Mouse (Mus musculus): ENCODE results near the gene Lpo. TPM values are rescaled to one million over a fixed set of nuclear protein-coding genes. Genes with fewer than 3 reads are reported as not detected.

The Lpo gene
- polyA plus RNA-seq, 1 experiment, result 2.4 TPM

DNA sequence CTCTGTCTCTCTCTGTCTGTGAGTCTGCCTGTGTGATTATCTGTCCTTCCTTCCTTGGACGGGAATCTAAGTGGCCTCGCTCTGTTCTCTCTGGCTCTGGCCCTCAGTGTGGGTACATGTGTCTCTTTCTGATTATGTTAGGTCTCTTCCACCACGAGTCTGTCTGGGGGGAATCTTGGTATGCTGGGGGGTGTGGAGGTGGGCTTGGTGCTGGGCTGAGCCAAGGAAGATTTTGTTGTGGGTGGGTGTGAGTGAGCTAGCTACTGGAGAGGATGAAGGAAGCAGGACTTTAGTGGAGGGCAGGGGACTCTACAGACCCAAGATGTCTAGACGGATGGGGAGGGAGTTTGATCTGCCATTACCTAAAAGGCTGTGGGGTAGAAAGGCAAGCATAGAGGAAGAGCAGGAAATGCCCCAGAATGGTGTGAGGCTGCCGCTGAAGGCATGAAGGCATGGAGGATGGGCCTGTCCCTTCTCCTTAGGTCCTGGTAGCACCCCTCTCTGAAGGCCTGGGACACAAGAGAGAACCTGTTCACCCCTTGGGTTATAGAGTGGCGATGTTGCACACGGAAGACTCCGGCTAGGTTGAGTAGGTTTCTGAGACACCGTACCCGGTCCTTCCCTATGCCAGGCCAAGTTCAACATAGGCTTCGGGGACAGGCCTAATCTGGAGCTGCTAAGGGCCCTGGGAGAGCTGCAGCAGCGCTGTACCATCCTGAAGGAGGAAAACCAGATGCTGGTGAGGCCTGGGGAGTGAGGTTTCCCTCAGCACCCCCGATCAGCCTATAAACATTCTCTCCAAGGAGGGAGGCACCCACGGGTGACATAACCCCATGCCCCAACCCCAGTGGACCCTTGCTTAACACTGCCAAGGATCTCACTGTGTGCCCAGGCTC lies 66.0 kb downstream of the Lpo start:
- peak overlapping the region; percentile 61 for H3K4me3 ChIP-seq (ENCODE audit: insufficient read depth, low read length)
- no peak for TF ChIP-seq CTCF (IDR thresholded peaks at IDR 0.05; ENCODE audit: extremely low read depth, insufficient read depth, low read length)
- peak; percentile 30; the same call in 1 of the 2 replicates for TF ChIP-seq POLR2A (IDR thresholded peaks at IDR 0.05; ENCODE audit: extremely low read depth, insufficient read depth, low read length)
- H3K4me1 ChIP-seq (ENCODE audit: control insufficient read depth, insufficient read depth, low read length), result peaks cover 2% of the 10 kb centered on the region; the same call in 1 of the 2 replicates
- peak overlapping the region; percentile 72 for H3K27ac ChIP-seq (ENCODE audit: insufficient read depth, low read length)

DNA sequence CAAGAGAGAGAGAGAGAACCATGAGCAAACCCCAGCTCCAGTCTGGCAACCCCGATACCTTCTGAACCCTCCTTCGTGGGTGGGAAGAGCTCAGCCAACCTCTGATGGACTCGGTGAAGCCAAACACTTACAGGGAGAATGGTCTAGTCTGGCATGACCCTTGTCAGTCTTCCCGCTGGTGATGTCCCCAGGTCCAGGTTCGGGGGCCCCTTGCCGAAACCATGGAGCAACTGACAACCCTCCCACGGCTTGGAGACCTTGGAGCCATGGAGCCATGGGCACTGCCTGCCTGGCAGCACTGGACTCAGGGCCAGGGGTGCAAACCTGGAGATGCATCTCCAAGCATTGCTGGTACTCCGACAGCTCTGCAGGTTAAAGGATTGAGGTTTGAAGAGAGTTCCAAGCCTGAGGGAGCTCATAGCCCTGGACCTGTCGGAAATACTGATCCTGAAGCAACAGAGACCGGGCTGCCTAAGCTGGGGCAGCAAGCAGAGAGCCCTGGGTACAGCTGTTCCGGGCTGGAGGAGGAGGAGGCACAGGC lies 66.8 kb downstream of the Lpo start:
- no peak for TF ChIP-seq POLR2A (IDR thresholded peaks at IDR 0.05; ENCODE audit: extremely low read depth, insufficient read depth, low read length)
- TF ChIP-seq CTCF (IDR thresholded peaks at IDR 0.05; ENCODE audit: extremely low read depth, insufficient read depth, low read length), result no peak
- peak overlapping the region; percentile 72 for H3K27ac ChIP-seq (ENCODE audit: insufficient read depth, low read length)
- peaks cover 2% of the 10 kb centered on the region; the same call in 1 of the 2 replicates for H3K4me1 ChIP-seq (ENCODE audit: control insufficient read depth, insufficient read depth, low read length)
- H3K4me3 ChIP-seq (ENCODE audit: insufficient read depth, low read length), result peak overlapping the region; percentile 61

DNA sequence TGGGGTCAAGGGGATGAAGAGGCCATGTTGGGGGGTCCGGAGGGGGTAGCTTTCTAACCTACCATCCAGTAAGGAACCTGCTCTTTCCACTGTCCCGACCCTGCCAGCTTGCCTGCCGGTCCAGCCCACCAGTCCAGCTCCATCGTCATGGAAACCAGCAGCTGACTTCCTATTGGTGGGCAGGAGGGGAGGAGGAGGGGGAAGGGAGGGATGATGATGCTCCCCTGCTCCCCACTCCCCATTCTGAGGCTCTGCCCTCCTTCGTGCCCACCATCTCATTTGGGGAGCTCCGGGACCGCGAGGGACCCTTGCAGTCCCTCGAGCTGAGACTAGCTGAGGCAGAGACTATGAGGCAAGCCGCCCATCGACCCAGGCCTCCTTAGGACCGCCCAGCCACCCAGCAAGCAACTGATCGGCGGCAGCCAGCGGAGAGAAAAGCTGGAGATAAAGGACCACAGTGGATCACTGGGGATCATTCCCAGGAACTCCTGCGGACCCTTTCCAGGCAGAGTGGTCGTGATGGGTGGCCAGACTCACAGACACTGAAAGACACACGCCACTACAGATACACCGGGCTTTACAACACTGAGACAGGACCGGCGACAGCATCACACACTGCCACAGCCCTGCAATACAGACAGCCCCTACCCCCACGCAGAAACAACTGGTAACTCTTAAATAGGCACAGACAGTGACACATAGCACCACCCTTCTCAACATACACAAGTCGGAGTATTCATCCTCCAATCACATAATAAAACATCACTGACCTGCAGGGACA lies 67.6 kb downstream of the Lpo start, which contains the start of gene Tspoap1:
Gene Tspoap1, plus strand, starts transcription at position 241 of the 781 bp plus-strand sequence.
- H3K27ac ChIP-seq (ENCODE audit: insufficient read depth, low read length), result peak within 1 kb of the TSS; percentile 72
- TF ChIP-seq CTCF (IDR thresholded peaks at IDR 0.05; ENCODE audit: extremely low read depth, insufficient read depth, low read length), result no peak
- TF ChIP-seq POLR2A (IDR thresholded peaks at IDR 0.05; ENCODE audit: extremely low read depth, insufficient read depth, low read length), result peak; percentile 95
- peaks cover 2% of the 10 kb centered on the region; the same call in 1 of the 2 replicates for H3K4me1 ChIP-seq (ENCODE audit: control insufficient read depth, insufficient read depth, low read length)
- peak within 1 kb of the TSS; percentile 61 for H3K4me3 ChIP-seq (ENCODE audit: insufficient read depth, low read length)

DNA sequence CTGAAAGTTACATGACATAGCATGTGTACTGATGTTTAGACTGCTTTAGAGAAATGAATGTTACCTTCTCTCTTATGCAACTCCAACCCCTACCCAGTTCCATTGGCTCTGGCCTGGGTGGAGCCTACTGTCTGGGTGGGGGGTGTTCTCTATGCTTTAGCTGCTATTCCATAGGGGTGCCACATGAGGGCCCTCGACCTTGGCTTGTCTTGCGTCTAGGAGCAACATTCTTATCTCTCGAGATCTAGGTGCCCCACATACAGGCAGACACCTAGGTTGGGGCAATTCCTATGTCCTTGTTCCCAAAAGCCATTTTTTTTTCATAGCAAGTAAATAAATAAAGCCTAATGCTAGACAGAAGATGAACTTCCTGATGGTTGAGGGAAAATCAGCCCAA lies 68.5 kb downstream of the Lpo start:
- no peak overlapping the region for H3K27ac ChIP-seq (ENCODE audit: insufficient read depth, low read length)
- TF ChIP-seq CTCF (IDR thresholded peaks at IDR 0.05; ENCODE audit: extremely low read depth, insufficient read depth, low read length), result peak; percentile 41
- 0 out of 2 replicates have a peak, but pooled peaks have one; percentile 7 for TF ChIP-seq POLR2A (IDR thresholded peaks at IDR 0.05; ENCODE audit: extremely low read depth, insufficient read depth, low read length)
- H3K4me1 ChIP-seq (ENCODE audit: control insufficient read depth, insufficient read depth, low read length), result no peaks in the 10 kb centered on the region
- H3K4me3 ChIP-seq (ENCODE audit: insufficient read depth, low read length), result peak overlapping the region; percentile 61; the same call in 1 of the 2 replicates

DNA sequence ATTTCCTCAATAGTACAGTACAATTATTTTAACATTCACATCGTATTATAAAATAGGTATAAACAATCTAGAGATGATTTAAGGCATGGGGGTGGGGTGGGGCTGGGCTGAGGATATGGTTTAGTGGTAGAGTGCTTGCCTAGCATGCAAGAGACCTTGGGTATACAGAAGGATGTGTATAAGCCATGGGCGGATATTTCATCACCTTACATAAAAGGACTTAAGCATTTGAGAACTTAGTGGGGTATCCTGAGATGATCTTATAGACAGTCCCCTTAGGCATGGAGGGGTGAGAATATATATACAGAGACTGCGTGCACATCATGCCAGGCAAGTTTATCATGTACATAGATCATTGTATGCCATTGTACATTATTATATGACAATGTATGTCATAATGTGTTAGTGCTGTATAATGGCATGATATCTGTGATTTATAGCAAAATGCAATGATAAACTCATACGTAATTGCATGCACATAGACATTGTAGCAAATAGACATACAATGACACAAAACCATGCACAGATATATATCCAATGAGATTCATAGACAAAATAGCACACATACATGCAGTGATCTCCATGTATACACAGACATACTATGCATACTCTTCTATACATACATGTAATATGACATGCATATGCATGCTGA lies 69.0 kb downstream of the Lpo start:
- TF ChIP-seq POLR2A (IDR thresholded peaks at IDR 0.05; ENCODE audit: extremely low read depth, insufficient read depth, low read length), result no peak
- TF ChIP-seq CTCF (IDR thresholded peaks at IDR 0.05; ENCODE audit: extremely low read depth, insufficient read depth, low read length), result no peak
- no peak overlapping the region for H3K27ac ChIP-seq (ENCODE audit: insufficient read depth, low read length)
- H3K4me3 ChIP-seq (ENCODE audit: insufficient read depth, low read length), result peak overlapping the region; percentile 61; the same call in 1 of the 2 replicates
- H3K4me1 ChIP-seq (ENCODE audit: control insufficient read depth, insufficient read depth, low read length), result no peaks in the 10 kb centered on the region

DNA sequence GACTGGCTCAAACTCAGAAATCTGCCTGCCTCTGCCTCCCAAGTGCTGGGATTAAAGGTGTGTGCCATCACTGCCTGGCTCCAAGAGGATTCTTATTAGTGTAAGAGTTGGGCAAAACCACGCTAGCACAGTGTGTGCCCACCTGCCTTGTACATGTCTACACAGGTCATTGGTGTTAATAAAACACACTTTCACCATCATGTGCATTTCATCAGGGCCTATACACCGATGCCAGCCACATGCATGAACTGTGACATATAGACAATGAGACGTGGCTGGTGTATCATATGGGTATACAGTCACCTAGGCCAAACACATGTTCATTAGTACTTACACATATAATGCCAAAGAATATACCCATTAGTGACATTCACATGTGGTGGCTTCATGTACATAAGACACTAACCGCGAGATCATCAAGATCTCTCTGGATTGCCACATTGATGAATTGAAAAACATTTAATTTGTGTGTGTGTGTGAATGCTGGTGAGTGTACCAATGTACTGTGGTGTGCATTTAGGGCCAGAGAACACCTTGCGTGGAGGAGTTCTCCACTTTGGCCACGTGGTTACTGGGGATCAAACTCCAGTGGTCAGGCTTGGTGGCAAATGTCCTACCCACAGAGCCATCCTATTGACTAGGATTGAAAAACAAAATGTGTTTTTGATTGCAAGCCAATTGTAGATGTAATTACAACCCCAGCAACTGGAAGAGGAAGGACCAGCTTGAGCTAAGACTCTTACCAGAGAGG lies 69.8 kb downstream of the Lpo start:
- Histone ChIP-seq H3K4me3 (ENCODE audit: insufficient read depth, low read length) (no peak overlapping the region), H3K27ac (ENCODE audit: insufficient read depth, low read length) (no peak overlapping the region), H3K4me1 (ENCODE audit: control insufficient read depth, insufficient read depth, low read length) (no peaks in the 10 kb centered on the region)
- no peak for TF ChIP-seq POLR2A (IDR thresholded peaks at IDR 0.05; ENCODE audit: extremely low read depth, insufficient read depth, low read length)
- TF ChIP-seq CTCF (IDR thresholded peaks at IDR 0.05; ENCODE audit: extremely low read depth, insufficient read depth, low read length), result no peak

DNA sequence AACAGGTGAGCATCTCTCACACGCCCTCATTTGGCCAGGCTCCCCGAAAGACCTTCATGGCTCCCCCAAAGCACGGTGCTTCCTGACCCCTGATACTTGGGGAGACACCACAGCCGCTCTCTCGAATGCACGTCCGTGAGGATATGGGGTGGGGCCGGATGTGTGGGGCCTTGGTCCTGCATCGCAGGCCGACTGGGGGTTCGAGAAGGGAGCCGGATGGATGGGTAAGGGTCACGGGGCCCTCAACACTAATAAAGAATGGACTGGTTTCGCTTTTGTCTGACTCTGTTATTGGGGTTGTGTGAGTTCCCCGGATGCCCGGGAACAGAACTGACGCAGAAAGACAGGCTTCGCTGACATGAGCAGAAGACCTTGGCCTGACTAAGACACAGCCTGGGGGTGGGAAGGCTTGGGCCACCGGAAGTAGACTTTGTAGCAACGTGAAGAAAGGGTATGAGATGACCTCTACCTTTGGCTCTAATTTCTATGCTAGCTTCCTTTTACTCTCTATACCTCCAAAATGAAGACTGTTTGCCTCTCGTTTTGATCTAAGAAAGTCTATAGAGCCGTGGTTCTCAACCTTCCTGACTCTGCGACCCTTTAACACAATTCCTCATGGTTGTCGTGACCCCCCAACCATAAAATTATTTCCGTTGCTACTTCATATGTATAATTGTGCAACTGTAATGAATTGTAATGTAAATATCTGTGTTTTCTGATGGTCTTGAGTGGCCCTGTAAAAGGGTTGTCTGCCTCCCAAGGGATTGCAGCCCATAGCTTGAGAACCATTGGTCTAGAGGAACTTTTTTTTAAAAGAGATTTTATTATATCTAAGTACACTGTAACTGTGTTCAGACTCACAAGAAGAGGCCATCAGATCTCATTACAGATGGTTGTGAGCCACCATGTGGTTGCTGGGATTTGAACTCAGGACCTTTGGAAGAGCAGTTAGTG lies 70.8 kb downstream of the Lpo start:
- no peak overlapping the region for H3K27ac ChIP-seq (ENCODE audit: insufficient read depth, low read length)
- no peaks in the 10 kb centered on the region for H3K4me1 ChIP-seq (ENCODE audit: control insufficient read depth, insufficient read depth, low read length)
- TF ChIP-seq POLR2A (IDR thresholded peaks at IDR 0.05; ENCODE audit: extremely low read depth, insufficient read depth, low read length) (no peak), CTCF (IDR thresholded peaks at IDR 0.05; ENCODE audit: extremely low read depth, insufficient read depth, low read length) (no peak)
- H3K4me3 ChIP-seq (ENCODE audit: insufficient read depth, low read length), result no peak overlapping the region

Other genes starting within 250 kb of the Lpo start
- gene Mtmr4, start 236.1 kb downstream of the Lpo start, polyA plus RNA-seq (2012; rRNA removed), result 46.0 and 47.0 TPM in 2 replicates
- gene Hsf5, start 211.1 kb downstream of the Lpo start, polyA plus RNA-seq (2012; rRNA removed), result 0.40 and 0.42 TPM in 2 replicates
- gene Rnf43, start 165.6 kb downstream of the Lpo start, polyA plus RNA-seq (2012; rRNA removed), result 1.9 and 2.1 TPM in 2 replicates
- gene Supt4a, start 90.7 kb downstream of the Lpo start, polyA plus RNA-seq (2012; rRNA removed), result 153 and 154 TPM in 2 replicates
- gene Tspoap1, start 67.7 kb downstream of the Lpo start, polyA plus RNA-seq (2012; rRNA removed), result 269 and 297 TPM in 2 replicates
- gene Mpo, start 34.7 kb downstream of the Lpo start, polyA plus RNA-seq (2012; rRNA removed), result 0.06 TPM in 1 of 2 replicates, not detected in the other
- gene Mks1, start 24.9 kb upstream of the Lpo start, polyA plus RNA-seq (2012; rRNA removed), result 9.8 and 11.8 TPM in 2 replicates
- 0.53 and 0.90 TPM in 2 replicates for gene Epx, start 47.2 kb upstream of the Lpo start, polyA plus RNA-seq (2012; rRNA removed)
- not detected in 2 replicates for gene Olfr462, start 64.0 kb upstream of the Lpo start, polyA plus RNA-seq (2012; rRNA removed)
- gene Olfr463, start 69.1 kb upstream of the Lpo start, polyA plus RNA-seq (2012; rRNA removed), result 0.04 TPM in 1 of 2 replicates, not detected in the other
- gene Olfr464, start 92.7 kb upstream of the Lpo start, polyA plus RNA-seq (2012; rRNA removed), result 2.1 and 3.1 TPM in 2 replicates
- 396 and 411 TPM in 2 replicates for gene Dynll2, start 159.2 kb upstream of the Lpo start, polyA plus RNA-seq (2012; rRNA removed)
- gene Srsf1, start 219.1 kb upstream of the Lpo start, polyA plus RNA-seq (2012; rRNA removed), result 229 and 247 TPM in 2 replicates
- gene Vezf1, start 240.0 kb upstream of the Lpo start, polyA plus RNA-seq (2012; rRNA removed), result 16.8 and 18.5 TPM in 2 replicates